Mouse (Mus musculus) heart, postnatal 36 days (tissue): ENCODE data around the gene Trim25. TPM values are rescaled to one million over a fixed set of nuclear protein-coding genes. Genes with fewer than 3 reads are reported as not detected.
"Not testable (repeated sequence)": the region's sequence is repeated elsewhere in the genome, so short reads cannot be mapped to it uniquely, and the experiment has no call there.

Source experiments
- DNase-seq, 2 experiments: peaks; one replicate each; pipeline ENCODE4 v3.0.0; 2021 to 2022
- intact Hi-C: fragments of 180-260 bp; cut with DNase I; formaldehyde crosslinking; loops from one replicate; pipeline ENCODE4 v1.15.1; 2025
- total RNA-seq, 2 experiments: library from RNA; stranded (reverse); gene quantifications; 2 replicates each; pipeline ENCODE4 v1.2.3; 2021

Trim25 gene
- total RNA-seq, 2 experiments from 2014 or later, result 23.1 to 27.3 TPM

DNA sequence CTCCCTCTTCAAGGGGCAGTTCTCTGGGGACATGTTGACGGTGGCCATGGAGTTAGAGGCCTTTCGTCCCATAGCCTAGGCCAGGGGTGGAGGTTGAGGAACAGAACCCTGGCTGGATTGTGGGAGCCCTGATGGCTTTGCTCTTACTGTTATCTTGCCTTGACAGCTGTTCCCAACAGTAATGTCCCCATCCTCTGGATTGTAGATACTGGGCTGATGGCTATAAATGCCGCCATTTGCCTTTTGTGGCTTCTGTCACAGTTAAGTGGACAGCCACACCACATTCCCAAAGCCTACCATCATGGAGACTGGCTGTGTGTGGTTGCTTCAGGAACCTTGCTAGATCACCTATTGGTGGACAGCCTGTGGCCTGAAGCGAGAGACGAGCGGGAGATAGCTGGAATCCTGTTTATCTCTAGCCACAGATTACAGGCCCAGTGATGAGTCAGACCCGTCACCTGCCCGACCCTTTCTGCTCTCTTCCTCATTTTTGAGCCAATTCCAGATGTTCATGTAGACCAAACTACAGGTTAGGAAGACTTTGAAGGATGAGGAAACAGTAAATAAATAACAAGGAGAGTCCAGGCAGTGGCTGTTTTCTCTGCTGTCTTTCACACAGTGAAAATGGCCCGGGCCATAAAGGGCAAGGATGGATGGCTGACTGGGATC lies 18.5 kb downstream of the Trim25 start:
- DNase-seq, result no peak
- intact Hi-C loops, result no loop called here

DNA sequence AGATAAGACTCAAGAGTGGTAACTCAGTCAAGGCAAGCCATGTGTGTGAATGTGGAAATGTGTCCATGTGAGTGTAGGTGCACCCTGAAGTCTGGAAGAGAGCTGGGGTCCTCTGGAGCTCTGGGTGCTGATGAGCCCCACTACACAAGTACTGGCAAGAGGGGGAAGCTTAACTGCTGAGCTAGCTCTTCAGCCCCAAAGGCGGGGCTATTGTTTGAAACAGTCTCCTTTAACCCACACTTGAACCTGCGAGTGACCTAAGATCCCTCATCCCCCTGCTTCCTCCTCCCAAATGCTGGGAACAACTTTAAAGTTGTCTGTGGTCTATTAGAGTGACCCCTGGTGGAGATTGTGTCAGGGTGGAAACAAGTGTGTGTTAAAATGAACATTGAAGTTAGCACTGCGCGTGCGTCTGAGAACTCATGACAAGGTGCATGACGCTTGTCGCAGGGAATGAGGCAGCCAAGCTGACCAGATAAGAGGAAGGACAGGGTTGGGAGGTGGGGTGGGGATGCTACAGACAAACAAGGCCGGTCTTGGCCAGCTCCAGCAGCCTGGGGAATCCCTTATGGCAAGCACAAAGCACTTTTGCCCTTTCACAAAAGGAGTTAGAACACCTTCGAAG lies 21.6 kb downstream of the Trim25 start:
- DNase-seq, result no peak
- intact Hi-C loops, result loop anchor here (2.0 kb wide), 1 partner anchor 16 kb away; no protein-coding TSS in a partner anchor

DNA sequence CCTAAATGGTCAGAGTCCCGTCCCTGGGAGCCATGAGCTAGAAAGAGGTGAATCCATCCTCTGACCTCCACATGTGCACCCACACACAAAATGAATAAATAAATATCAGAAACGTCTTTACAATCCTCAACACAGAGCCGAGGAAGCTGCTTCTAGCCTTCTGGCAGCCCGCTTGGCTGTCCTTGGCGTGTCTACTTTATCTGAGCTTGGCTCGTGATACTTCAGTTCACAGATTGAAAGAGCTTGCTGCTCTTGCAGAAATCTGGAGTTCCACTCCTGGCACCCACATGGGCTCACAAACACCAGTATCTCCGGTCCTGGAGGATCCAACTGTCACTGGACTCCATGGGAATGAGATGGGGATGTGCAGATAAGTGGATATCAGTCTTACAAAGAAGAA lies 22.5 kb downstream of the Trim25 start:
- no peak for DNase-seq

DNA sequence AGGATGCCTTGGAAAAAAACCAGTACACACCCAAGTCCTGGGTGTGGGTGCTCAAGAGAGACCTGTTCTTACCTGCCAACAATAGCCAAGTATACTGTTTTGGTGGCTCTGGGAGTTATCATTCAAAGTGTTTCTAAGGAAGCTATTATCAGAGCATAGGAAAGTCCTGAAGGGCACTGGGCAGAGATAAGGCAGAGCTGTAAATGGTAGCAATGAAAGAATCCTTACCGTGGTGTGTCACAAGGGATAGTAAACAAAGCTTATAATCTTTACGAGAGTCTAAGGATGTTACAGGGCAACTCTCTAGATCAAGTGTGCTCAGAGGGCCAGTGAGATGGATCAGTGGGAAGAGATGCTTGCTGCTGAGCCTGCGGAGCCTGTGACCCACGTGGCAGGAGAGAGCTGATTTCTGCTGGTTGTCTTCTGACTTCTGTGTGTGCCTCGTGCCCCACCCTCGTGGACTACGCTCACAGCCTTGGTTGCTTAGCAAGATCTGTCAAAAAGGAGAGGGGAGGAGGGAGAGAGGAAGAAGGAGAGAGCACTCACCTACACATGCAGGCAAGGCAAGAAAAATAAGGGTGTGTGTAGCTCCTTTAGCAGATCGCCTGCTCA lies 23.1 kb downstream of the Trim25 start:
- DNase-seq, result no peak
- intact Hi-C loops, result no loop called here

More for the DNA sequence above, 22.5 kb downstream of the Trim25 start:
- intact Hi-C loops, result loop anchor here (2.0 kb wide), 1 partner anchor 17 kb away; no protein-coding TSS in a partner anchor

DNA sequence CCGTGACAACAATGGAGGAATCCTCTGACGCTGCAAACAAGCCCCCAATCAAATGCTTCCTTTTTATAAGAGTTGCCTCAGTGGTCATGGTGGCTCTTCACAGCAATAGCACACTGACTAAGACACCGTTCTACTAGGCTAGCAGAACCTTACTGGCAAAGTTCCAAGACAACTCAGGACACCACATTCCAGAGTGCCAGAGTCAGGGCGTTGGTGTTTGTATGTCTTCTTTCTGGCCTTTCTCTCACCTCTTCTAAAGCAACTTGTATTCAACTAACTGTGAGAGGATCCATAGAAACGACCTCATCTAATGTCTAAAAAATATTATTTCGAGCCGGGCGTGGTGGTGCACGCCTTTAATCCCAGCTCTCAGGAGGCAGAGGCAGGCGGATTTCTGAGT lies 24.3 kb downstream of the Trim25 start:
- no peak for DNase-seq
- intact Hi-C loops, result no loop called here

DNA sequence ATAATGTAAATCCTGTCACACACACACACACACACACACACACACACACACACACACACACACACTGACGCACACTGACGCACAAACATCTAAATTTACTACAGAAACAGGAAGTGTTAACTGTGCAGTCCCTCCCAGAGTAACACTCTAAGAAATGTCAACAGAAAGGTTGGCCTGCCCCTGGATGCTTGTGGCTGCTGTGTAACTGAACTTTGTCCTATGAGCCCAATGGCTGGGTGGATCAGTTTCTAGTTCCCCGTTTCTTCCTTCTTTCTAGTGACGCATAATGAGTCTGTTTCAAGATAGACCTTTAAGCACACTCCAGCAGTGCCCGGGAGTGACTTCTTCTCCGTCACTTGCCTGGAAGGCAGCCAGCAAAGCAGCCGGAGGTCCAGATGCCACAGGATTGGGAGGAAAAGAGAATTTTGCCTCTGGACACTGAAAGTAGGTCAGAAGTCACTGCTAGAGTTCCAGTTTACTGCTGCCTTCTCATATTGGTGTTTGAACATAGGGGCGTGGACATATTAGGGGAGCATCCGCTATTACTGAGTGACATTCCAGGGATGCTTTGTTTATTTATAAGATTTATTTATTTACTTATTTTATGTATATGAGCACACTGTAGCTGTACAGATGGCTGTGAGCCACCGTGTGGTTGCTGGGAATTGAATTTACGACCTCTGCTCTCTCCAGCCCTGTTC lies 25.2 kb downstream of the Trim25 start:
- intact Hi-C loops, result no loop called here

DNA sequence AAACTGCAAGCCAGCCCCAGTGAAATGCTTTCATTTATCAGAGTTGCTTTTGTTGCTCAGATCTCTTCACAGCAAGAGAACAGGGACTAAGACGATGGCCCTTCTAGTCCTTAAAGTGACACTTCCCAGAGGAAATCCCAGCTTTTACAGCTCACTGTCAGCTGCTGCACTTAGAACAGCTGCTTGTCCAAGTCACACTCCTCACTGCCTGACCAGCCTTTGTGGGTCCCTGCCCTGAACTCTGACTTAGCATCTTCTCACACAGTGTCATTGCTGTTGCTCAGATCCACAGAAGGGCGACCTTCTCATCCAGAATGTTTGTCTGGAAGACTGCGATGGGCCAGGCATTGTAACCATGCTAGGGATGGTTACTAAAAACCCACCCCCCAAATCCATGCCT lies 26.4 kb downstream of the Trim25 start:
- DNase-seq, result no peak
- intact Hi-C loops, result no loop called here

More for the DNA sequence above, 25.2 kb downstream of the Trim25 start:
- DNase-seq, result peak; percentile 81 to 84

DNA sequence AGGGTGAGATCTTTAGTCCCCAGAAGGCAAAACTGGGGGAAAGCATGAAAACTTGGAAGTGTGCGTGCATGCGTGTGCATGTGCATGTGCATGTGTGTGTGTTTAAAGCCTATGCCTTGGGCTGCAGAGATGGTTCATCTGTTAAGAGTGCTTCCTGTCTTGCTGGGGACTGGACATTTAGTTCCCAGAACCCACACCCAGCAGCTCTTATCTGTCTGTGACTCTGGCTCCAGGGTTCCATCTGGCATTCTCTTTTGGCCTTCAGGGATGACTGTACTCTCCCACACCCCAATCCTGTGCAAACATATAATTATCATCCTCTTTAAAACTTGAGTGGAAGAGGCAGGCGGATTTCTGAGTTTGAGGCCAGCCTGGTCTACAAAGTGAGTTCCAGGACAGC lies 26.9 kb downstream of the Trim25 start:
- intact Hi-C loops, result no loop called here
- peak in 1 of 2 experiments; percentile 26 for DNase-seq

DNA sequence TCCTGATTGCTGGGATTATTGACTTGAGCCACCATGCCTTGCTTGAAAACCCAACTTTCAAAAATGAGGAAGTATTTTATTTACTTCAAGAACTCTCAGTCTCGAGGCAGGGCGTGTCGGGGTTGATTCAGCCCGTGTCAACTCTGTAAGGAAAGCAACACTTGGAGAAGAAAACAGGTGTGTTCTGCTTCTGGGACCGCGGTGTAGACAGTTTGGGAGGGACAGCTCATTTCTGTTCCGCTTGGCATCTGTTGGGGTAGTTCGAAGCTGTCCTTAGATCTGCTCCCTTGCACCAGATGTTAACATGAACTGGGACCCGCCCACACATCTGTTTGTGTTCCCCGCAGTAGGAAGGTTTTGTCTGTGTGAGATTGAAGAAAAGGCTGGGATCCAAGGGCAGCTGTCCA lies 28.8 kb downstream of the Trim25 start:
- intact Hi-C loops, result no loop called here
- peak; percentile 52 to 67 for DNase-seq

DNA sequence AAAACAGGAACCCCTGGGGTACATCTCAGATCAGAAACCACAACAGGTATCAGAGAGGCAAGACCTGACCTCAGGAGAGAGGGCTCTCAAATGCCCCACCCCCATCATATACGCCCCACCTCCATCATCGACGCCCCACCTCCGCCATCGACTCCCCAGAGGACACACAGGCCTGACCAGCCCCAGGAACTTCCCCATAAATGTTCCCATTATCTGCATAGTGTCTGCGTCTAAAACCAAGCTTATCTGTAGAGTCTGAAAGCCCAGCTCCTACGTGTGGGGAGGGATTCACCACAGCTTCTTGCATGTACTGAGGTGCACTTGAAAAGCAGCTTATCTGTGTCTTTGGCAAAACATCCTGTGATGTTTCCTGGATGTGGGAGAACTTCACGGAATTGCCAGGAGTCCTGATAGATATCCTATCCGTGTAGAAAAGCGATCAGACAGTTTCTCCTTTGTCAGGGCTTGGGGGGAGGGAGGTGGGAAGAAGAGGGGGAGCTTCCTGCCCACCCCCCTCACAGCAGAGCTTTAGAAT lies 29.8 kb downstream of the Trim25 start:
- peak; percentile 55 to 56 for DNase-seq
- intact Hi-C loops, result no loop called here

DNA sequence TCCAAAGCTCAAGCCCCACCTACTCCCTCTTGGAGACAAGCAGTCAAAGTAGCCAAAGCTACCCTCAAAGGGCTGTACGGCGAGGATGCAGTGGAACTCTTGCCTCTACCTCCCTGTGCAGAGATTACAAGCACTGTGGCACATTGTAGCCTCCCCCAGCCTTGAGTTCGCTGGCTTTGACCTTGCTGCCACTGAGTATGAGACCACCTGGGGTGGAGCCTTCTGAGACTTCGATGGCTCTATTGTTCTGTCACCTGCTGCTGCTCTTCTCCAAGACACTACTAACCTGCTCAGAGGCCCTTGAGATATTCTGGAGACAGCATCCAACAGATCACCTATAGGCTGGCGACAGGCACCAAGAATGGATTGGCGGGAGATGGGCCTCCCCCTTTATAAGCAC lies 31.4 kb downstream of the Trim25 start:
- intact Hi-C loops, result no loop called here
- no peak for DNase-seq

DNA sequence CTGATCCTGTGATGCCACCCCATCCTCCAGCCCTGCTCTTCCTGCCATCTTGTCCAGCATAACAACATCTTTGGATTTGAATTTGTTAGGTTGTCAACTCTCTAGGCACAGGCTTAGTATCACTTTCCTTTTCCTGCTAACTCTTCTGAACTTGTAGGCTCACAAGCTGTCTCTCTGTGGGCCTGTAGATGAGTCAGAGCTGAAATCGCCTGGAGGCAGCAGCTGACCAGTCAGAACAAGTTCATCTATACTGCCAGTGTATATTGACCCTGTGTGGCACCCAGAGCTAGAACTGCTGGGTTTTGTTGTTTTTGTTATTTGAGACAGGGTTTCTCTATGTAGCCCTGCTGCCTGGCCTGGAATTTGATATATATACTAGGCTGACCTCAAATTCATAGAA lies 32.0 kb downstream of the Trim25 start:
- intact Hi-C loops, result no loop called here
- no peak for DNase-seq

DNA sequence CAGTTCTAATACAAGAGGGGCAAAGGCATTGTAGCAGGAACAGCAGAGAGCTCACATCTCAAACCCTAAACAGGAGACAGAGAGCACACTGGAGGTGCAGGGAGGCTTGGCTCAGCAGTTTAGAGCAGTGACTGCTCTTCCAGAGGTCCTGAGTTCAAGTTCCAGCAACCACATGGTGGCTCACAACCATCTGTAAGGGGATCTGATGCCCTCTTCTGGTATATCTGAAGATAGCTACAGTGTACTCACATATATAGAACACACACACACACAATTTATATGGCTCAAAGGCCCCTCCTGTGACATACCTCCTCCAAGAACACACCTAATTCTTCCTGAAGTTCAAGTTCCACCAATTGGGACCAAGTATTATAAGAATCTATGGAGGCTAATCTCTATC lies 35.4 kb downstream of the Trim25 start:
- intact Hi-C loops, result no loop called here
- no peak for DNase-seq

DNA sequence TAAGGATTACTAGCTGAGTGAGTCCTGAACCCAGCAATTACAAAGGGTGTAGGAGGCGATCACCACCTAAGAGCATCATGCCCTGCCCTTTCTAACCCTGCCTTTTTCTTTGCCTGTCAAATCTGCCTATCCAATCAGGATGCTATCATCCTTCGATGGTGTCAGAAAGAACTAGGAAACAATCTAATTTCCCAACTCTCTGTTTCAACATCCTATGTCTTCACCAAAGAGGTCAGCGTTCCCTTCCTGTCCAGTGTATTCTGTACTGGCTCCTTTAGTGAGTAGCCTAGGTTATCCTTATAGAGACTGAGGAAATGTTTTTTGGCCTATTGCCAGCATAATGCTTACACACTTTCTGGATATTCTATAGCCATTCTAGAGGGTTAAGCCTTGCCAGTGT lies 36.4 kb downstream of the Trim25 start:
- intact Hi-C loops, result no loop called here
- no peak for DNase-seq

DNA sequence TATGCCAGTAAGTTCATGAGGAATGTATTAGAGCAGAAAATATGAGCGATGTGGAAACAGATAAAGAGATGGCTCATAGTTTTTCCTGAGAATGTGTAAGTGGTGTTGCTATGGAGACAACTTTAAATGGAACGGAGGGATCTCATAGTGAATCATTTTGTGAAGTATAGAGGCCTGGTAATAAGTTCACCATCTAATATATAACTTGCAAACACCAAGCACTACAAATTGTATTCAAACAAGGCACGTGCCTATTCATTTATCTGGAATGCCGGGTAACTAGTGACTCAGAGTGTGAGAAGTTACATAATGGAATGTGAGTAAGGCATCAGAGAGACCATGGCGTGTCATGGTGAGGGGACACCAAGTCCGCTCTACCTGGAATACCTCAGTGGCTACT lies 39.3 kb downstream of the Trim25 start:
- intact Hi-C loops, result no loop called here
- DNase-seq, result no peak

DNA sequence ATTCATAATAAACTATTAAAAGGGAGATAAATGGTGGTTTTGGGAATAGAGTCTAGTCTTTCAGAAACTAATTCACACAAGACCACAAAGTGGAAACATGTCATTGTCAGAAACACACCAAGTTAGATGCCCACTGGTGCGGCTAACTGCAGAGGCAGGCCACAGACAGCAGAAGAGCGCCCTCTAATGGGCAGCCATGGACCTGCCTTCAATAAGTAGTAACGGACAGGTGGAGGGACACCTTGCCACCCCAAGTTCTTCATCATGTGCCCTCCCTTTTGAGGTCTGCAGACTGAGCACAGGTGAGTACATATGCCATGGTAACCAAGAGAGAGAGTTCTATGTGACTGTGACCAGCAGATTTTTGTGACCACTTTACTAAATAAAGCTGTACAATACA lies 40.1 kb downstream of the Trim25 start:
- intact Hi-C loops, result loop anchor here (1.0 kb wide), 1 partner anchor 46 kb away; no protein-coding TSS in a partner anchor
- DNase-seq, result peak; percentile 73 to 80

DNA sequence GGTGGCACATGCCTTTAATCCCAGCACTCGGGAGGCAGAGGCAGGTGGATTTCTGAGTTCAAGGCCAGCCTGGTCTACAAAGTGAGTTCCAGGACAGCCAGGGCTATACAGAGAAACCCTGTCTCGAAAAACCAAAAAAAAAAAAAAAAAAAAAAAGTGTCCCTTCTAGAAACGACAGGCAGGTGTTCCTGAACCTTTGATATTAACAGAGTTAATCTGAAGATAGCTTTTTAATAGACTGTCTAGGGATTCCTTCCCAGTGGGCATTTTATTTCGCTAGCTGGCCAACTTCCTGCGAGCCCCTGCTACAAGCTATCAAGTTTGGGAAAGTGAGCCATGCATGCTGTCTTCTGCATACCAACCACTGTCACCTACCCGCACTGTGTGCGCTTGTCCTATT lies 41.9 kb downstream of the Trim25 start:
- intact Hi-C loops, DNase-seq: not testable (repeated sequence)

DNA sequence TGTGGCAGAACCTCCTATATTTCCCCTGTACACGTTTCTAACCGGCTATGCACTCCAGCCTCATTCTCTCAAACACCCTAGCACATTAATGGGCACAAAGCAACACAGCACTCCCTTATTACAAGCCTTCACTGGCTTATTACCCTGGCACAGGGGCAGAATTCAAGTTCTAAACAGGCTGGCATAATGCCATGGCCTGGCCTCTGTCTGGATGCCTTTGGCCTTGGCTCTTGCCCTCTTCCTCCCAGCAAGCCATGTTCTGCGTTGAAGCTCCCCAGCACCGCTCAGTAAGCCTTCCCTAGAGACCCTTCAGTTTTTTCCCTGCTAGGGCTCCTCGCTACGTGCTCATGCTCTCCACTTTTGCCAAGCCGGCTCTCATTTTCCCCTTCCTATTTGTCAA lies 43.9 kb downstream of the Trim25 start:
- no peak for DNase-seq
- intact Hi-C loops, result no loop called here

DNA sequence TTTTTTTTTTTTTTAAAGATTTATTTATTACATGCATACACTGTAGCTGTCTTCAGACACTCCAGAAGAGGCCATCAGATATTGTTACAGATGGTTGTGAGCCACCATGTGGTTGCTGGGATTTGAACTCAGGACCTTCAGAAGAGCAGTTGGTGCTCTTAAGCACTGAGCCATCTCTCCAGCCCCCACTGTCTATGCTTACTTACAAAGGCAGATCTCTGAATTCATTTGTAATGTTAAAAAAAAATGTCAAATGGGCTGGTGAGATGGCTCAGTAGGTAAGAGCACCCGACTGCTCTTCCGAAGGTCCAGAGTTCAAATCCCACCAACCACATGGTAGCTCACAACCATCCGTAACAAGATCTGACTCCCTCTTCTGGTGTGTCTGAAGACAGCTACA lies 46.3 kb downstream of the Trim25 start:
- intact Hi-C loops, DNase-seq: not testable (repeated sequence)

DNA sequence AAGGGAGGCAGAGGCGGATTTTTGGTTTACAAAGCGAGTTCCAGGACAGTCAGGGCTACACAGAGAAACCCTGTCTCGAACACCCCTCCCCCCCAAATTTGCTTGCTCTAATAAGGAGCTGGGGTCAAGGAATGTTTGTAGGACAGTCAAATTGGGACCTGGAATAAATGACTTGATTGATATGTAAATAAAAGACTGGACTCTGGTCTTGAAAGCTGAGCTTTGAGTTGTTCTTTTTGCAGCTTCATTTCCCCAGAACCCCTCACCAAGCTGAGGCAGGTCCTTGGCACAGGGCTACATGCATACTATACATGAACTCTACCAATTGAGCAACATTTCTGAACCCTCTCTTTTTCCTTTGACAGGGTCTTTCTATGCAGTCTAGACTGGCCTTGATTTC lies 46.8 kb downstream of the Trim25 start:
- no peak for DNase-seq
- intact Hi-C loops, result no loop called here

DNA sequence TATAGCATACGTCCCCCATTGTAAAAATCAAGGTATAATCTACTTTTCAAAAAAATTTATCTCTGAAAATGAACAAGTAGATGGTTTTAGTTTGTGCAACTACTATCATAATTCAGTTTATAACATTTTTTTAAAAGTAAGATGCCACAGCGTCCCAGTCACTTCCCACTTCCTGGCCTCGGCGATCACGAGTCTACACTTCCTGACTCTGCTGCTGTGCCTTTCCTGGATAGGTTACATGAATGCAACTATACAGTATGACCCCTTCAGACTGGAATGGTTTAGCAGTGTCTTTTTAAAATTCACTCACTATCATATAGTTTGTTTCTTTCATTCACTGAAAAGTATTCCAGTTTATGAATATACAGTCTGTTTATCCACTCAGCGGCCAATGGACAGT lies 52.6 kb downstream of the Trim25 start:
- intact Hi-C loops, result no loop called here
- DNase-seq, result no peak
